Mouse (Mus musculus): ENCODE data around the gene Pbx2. TPM values are rescaled to one million over a fixed set of nuclear protein-coding genes. Genes with fewer than 3 reads are reported as not detected.

The Pbx2 gene
- 12.4 TPM for polyA plus RNA-seq (2017; shearing (Covaris generic))

DNA sequence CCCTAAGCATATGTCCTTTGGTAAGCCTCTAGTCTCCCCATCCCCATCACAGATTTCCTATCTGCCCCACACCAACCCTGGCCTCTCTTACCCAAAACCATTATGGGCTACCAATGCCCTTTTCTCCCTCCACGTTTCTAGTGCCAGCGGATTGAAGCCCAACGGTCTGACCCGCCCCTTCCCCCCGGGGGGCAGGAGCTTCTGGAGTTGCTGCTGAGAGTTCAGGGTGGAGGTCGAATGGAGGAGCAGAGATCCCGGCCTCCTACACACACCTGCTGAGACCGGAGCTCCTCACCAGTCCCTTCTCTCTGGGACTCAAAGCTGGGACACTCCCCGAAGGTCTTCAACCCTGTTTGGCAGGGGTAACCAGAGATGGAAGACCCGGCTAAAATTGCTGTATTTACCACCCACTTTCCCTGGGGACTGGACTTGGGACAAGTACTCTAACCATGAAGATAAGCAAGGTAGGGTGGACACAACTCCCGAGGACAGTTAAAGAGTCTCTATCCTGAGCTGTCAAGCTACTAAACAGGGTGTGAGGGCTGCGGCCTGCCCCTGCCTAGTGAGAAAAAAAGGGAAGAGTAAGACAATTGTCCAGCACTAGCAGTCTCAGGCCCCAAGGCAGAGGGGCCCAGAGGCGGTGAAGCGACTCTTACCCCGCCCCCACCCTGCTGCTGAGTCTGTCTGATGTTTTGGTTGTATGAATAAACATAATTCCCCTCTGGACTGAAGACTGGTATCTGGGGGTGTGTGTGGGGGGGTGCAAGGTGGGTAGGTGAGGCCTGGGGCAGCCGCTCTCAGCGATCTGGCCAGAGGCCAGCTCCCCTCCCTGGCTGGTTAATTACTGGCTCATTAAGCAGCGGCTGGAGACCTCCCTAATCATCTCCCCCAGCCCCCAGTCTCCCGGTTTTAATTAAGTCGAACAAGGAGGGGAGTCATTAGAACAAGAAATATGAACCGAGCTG lies at the start of gene Pbx2:
TSS of gene Pbx2 (plus strand) at position 238 of the 965 bp plus-strand sequence.

GRCm38 (mm10) chr17:34564003-34564421 lies 27.1 kb upstream of the Pbx2 start, which contains the start of gene Notch4:
Gene Notch4, plus strand, starts transcription at chr17:34564268.

DNA sequence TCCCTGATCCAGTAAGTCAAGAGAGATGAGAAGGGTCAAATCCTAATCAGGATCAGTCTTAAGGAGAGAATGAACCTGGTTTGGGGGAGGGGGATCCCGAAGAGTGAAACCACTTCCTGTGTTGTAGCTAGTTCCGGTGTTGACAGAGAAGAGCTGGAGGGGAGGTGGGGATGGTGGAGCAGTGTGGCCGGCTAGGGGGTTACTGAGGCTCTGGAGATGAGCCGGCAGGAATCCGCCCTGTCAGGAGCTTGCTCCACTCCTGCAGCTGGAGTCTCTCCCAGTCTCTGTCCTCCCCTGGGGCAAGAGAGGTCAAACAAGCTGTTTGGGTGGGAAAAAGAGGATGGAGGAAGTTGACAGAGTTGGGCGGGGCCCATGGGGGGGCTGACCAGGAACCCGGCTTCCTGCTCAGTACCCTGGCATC lies 1.4 kb upstream of the Pbx2 start, which contains the start of gene Gpsm3:
TSS of gene Gpsm3 (plus strand) at position 126 of the 421 bp plus-strand sequence.

GRCm38 (mm10) chr17:34597566-34598095 lies 6.6 kb downstream of the Pbx2 start, which contains the start of gene Ager:
Gene Ager, plus strand, starts transcription at chr17:34597862.

GRCm38 (mm10) chr17:34603375-34604060 lies 12.5 kb downstream of the Pbx2 start, which contains the start of gene Rnf5:
Gene Rnf5, minus strand, starts transcription at chr17:34603690.

DNA sequence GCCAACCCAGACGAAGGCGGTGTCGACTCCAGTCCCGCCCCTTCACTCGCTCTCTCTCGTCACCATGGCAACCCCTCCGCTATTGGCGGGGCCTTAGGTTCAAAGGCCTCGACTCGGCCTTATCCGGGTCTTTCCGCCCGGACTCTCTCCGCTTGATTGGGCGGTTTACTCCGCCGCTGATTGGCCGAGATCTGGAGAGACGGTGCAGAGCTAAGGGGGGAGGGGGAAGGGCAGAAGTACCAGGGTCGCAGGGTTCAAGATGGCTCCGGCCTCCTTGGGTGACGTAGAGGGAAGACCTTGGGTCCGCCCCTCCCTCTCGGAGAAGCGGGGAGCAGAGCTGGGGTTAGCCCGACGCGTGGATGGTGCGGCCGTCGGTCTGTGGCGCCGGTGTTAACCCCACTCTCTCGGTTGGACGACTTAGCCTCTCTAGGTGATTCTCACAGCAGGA lies 13.0 kb downstream of the Pbx2 start, which contains the start of gene Agpat1:
TSS of gene Agpat1 (plus strand) at position 202 of the 448 bp plus-strand sequence.

GRCm38 (mm10) chr17:34615871-34616270 lies 24.8 kb downstream of the Pbx2 start, which contains the start of gene Egfl8:
Gene Egfl8, minus strand, starts transcription at chr17:34615971.

GRCm38 (mm10) chr17:34627943-34628643 lies 37.0 kb downstream of the Pbx2 start, which contains the start of gene Ppt2:
Gene Ppt2, minus strand, starts transcription at chr17:34628510.

DNA sequence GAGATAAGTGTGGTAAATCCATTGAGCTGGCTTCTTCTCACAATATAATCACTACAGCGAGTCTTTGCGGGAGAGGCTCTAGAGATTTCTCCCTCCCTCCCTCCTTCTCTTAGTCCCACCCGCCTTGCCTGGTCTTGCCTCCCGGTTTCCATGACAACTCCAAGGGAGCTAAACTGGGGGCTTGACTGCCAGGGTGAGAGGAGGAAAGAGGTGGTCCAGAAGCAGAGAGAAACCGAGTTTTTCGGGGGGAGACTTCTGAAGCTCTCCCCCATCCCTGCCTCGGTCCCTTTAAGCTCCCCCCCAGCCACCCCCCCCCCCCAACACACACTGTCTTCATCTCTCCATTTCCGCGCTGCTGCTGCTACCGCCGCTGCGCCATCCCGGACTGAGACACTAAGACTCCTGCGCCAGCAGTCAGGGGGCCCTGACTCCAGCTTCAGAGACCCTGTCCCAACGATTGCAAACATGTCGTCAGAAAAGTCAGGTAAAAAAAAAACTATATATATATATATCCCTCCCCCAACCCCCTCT lies 38.2 kb downstream of the Pbx2 start, which contains the start of gene Prrt1:
TSS of gene Prrt1 (plus strand) at position 313 of the 531 bp plus-strand sequence.

DNA sequence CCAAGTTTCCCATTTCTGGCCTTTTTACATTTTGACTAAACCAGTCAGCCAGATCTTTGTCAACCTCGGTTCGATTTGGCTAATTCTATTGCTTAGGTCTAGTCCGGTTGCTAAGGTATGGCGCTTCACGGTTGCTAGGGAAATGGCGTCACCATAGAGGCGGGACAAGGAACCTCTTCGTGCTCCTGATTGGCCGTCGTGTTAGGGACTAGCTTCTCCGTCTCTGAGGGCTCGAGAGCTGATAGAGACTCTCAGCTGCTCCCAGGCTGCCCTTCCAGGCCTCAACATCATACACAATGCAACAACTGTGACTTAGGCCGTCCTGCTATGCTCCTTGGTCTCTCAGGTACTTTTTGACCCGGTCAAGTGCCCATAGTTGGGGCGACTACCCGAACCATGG lies 53.5 kb downstream of the Pbx2 start, which contains the start of gene Fkbpl:
TSS of gene Fkbpl (plus strand) at position 157 of the 400 bp plus-strand sequence.

Other genes starting within 250 kb of the Pbx2 start
- 0.39 TPM for gene Btnl2, start 236.4 kb upstream of the Pbx2 start, polyA plus RNA-seq (2017; shearing (Covaris generic))
- not detected for gene Btnl1, start 214.1 kb upstream of the Pbx2 start, polyA plus RNA-seq (2017; shearing (Covaris generic))
- gene BC051142, start 192.4 kb upstream of the Pbx2 start, polyA plus RNA-seq (2017; shearing (Covaris generic)): 0.27 TPM
- 0.48 TPM for gene Btnl4, start 113.9 kb upstream of the Pbx2 start, polyA plus RNA-seq (2017; shearing (Covaris generic))
- 0.35 TPM for gene Btnl6, start 73.9 kb upstream of the Pbx2 start, polyA plus RNA-seq (2017; shearing (Covaris generic))
- 0.15 TPM for gene Notch4, start 27.0 kb upstream of the Pbx2 start, polyA plus RNA-seq (2017; shearing (Covaris generic))
- 287 TPM for gene Gpsm3, start 1.5 kb upstream of the Pbx2 start, polyA plus RNA-seq (2017; shearing (Covaris generic))
- 2.2 TPM for gene Ager, start 6.6 kb downstream of the Pbx2 start, polyA plus RNA-seq (2017; shearing (Covaris generic))
- 112 TPM for gene Rnf5, start 12.4 kb downstream of the Pbx2 start, polyA plus RNA-seq (2017; shearing (Covaris generic))
- 31.1 TPM for gene Agpat1, start 13.0 kb downstream of the Pbx2 start, polyA plus RNA-seq (2017; shearing (Covaris generic))
- gene Egfl8, start 24.7 kb downstream of the Pbx2 start, polyA plus RNA-seq (2017; shearing (Covaris generic)): 4.0 TPM
- gene Ppt2, start 37.2 kb downstream of the Pbx2 start, polyA plus RNA-seq (2017; shearing (Covaris generic)): 21.7 TPM
- 1.9 TPM for gene Prrt1, start 38.3 kb downstream of the Pbx2 start, polyA plus RNA-seq (2017; shearing (Covaris generic))
- 5.1 TPM for gene Fkbpl, start 53.5 kb downstream of the Pbx2 start, polyA plus RNA-seq (2017; shearing (Covaris generic))
- 80.4 TPM for gene Atf6b, start 55.9 kb downstream of the Pbx2 start, polyA plus RNA-seq (2017; shearing (Covaris generic))
- not detected for gene Tnxb, start 79.3 kb downstream of the Pbx2 start, polyA plus RNA-seq (2017; shearing (Covaris generic))
- 0.12 TPM for gene C4b, start 152.6 kb downstream of the Pbx2 start, polyA plus RNA-seq (2017; shearing (Covaris generic))
- not detected for gene Cyp21a1, start 213.3 kb downstream of the Pbx2 start, polyA plus RNA-seq (2017; shearing (Covaris generic))
- 38.5 TPM for gene Stk19, start 245.7 kb downstream of the Pbx2 start, polyA plus RNA-seq (2017; shearing (Covaris generic))
- gene Dxo, start 245.8 kb downstream of the Pbx2 start, polyA plus RNA-seq (2017; shearing (Covaris generic)): 73.8 TPM

Data from activated CD4-positive, CD25-positive, alpha-beta regulatory T cell, adult 9 weeks (primary cell).